Mouse (Mus musculus): Measurements from ENCODE around the gene Ncoa7.

DNA sequence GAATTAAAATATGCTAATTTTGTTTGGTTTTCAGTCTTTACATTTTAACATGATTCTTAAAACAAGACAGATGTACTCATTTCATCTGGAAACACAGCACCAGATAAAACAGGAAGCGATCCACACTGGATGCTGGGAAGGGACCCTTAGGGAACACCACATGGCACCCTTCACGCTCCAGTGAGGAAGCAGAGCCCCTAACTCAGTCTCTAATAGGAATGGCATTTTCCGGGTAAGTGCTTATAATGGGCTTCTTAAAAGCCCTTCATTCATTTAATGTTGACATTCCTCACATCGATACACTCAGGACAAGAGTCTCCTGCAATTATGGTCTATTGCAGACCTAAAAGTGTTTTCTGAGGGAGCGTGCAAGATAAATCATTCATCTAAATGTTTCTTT lies 27.6 kb downstream of the Ncoa7 start:
- TF ChIP-seq POLR2A (IDR thresholded peaks at IDR 0.05; ENCODE audit: insufficient read length, low read depth) (no peak), MAX (IDR thresholded peaks at IDR 0.05; ENCODE audit: low read depth) (no peak), MYOD1 (IDR thresholded peaks at IDR 0.05; ENCODE audit: control insufficient read depth in 1 of 3, insufficient read length in 2 of 3, low read depth in 2 of 3) (no peak), MYOG (IDR thresholded peaks at IDR 0.05; ENCODE audit: control insufficient read depth in 1 of 3, insufficient read depth in 1 of 3, insufficient read length in 2 of 3, low read depth in 2 of 3) (no peak), E2F4 (IDR thresholded peaks at IDR 0.05; ENCODE audit: insufficient read depth) (no peak), CEBPB (IDR thresholded peaks at IDR 0.05; ENCODE audit: insufficient read depth, poor library complexity, severe bottlenecking) (no peak), TCF12 (IDR thresholded peaks at IDR 0.05; ENCODE audit: insufficient read depth, poor library complexity, severe bottlenecking) (no peak), USF1 (IDR thresholded peaks at IDR 0.05; ENCODE audit: low read depth) (no peak), POLR2AphosphoS2 (IDR thresholded peaks at IDR 0.05; ENCODE audit: insufficient read length, low read depth) (no peak), SRF (IDR thresholded peaks at IDR 0.05; ENCODE audit: control insufficient read depth, insufficient read length, low read depth) (no peak)

Measured in myocyte (in vitro differentiated cells).